Mouse (Mus musculus) MEL (cell line): ENCODE results near the gene Cald1.

Experiments used
- CHD1 ChIP-seq: IDR thresholded peaks from 2 replicates; pipeline ENCODE4 v1.6.1; 2012; ENCODE audit warnings: low read depth, mild to moderate bottlenecking, inconsistent platforms, low read length, improper control_type of control experiment
- CTCF ChIP-seq, 3 experiments: IDR thresholded peaks in 2 of 3; conservative IDR thresholded peaks in 1 of 3; 2 replicates each; pipeline ENCODE4 v1.5.1; 2011 to 2012; ENCODE audit warnings: low read length in 3 of 3, low read depth in 2 of 3, mild to moderate bottlenecking in 2 of 3, improper control_type of control experiment in 1 of 3, inconsistent platforms in 1 of 3, mixed read lengths in 1 of 3, moderate library complexity in 1 of 3; ENCODE audit not compliant: control insufficient read depth in 1 of 3, insufficient read depth in 1 of 3, poor library complexity in 1 of 3, severe bottlenecking in 1 of 3
- MYB ChIP-seq: IDR thresholded peaks from 2 replicates; pipeline ENCODE4 v1.6.1; 2011; ENCODE audit warnings: mild to moderate bottlenecking, low read depth, low read length, improper control_type of control experiment
- POLR2A ChIP-seq, 2 experiments: IDR thresholded peaks; 2 replicates each; pipeline ENCODE4 v1.6.1; 2011 to 2012; ENCODE audit warnings: low read length in 2 of 2, mild to moderate bottlenecking in 2 of 2, control low read depth in 1 of 2, improper control_type of control experiment in 1 of 2, low read depth in 1 of 2, moderate library complexity in 1 of 2; ENCODE audit not compliant: control insufficient read depth in 1 of 2, insufficient read depth in 1 of 2, poor library complexity in 1 of 2
- USF2 ChIP-seq, 2 experiments: IDR thresholded peaks; 2 replicates each; pipeline ENCODE4 v1.6.1; 2011 to 2012; ENCODE audit warnings: improper control_type of control experiment in 2 of 2, low read length in 2 of 2, borderline replicate concordance in 1 of 2, inconsistent platforms in 1 of 2, low read depth in 1 of 2, mild to moderate bottlenecking in 1 of 2; ENCODE audit not compliant: insufficient read depth in 1 of 2

DNA sequence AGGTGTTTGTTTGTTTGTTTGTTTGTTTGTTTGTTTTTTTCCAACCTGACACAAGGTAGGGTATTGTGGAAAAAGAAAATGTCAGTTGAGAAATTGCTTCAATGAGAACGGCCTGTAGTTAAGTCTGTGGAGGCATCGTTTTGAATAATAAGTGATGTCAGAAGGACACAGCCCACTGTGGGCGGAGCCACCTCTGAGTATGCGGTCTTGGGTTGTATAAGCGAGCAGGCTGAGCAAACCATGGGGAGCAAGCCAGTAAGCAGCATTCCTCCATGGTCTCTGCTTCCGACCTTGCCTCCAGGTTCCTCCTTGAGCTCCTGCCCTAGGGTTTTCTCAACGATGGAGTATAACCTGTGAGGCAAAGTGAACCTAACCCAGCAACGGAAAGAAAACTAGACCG is 7.6 kb upstream of the Cald1 start:
- TF ChIP-seq USF2 (IDR thresholded peaks at IDR 0.05; ENCODE audit: borderline replicate concordance in 1 of 2, insufficient read depth in 1 of 2, low read depth in 1 of 2, low read length in 2 of 2) (no peak), MYB (no peak), CHD1 (no peak), CTCF (IDR thresholded peaks at IDR 0.05 in 2 of 3, conservative IDR thresholded peaks at IDR 0.05 in 1 of 3; ENCODE audit: control insufficient read depth in 1 of 3, insufficient read depth in 1 of 3, low read depth in 2 of 3, low read length in 3 of 3, poor library complexity in 1 of 3, severe bottlenecking in 1 of 3) (no peak), POLR2A (IDR thresholded peaks at IDR 0.05; ENCODE audit: control insufficient read depth in 1 of 2, insufficient read depth in 1 of 2, low read depth in 1 of 2, low read length in 2 of 2, poor library complexity in 1 of 2) (no peak)
